Mouse (Mus musculus) cerebral cortex, adult 2 months (tissue): ENCODE data around the gene Top3b.

Experiments
- WGBS: fragments of 180-500 bp; shearing (Covaris S2); methylation state at CpG from one replicate; pipeline ENCODE4 v1.1.7; 2018; 5-methylcytosine and 5-hydroxymethylcytosine counted together

Gene Top3b

GRCm38 (mm10) chr16:16870617-16871331 lies at the start of gene Top3b, which contains the start of gene Vpreb1:
Top3b (plus strand) TSS chr16:16870736.
Vpreb1 (minus strand) TSS chr16:16870843.
- WGBS: under 1% methylated on average over 48 of the region's 49 CpGs

DNA sequence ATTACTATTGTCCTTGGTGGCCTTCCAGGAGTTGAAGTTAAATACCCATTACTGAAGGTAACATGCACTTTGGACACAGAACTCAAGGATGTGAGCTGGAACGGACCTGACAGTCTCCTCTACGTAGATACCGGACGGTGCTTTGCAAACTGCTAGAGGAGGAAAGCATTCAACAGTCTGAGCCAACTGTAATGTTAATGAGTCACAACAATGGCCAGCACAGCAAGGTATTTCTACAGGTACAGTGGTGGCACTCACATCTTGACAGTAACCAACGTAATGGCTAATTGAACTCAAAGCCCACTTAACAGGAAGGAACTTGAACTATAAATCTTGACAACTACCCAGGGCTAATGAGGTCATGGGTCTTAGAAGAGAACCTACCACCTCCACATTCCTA lies 45.1 kb upstream of the Top3b start:
- 57% methylated on average over 5 of the region's 5 CpGs for WGBS

DNA sequence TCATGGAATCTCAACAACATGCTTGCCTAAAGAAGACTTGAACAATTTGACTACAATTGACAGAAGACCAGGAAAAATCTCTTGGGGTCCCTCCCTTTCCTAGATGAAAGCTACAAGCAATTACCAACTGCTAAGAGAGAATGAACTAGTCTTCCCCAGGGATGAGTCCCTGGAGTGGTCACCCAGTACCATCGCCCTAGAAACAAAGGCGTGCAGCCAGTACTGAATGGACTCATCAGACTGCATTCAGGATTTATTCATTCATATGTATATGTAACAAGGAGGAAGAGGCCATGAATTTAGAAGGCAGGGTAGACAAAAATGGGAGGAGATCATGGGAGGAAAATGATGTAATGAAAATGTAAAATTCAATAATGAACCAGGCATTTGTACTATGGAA lies 44.3 kb upstream of the Top3b start:
- 82% methylated on average over 2 of the region's 2 CpGs for WGBS

DNA sequence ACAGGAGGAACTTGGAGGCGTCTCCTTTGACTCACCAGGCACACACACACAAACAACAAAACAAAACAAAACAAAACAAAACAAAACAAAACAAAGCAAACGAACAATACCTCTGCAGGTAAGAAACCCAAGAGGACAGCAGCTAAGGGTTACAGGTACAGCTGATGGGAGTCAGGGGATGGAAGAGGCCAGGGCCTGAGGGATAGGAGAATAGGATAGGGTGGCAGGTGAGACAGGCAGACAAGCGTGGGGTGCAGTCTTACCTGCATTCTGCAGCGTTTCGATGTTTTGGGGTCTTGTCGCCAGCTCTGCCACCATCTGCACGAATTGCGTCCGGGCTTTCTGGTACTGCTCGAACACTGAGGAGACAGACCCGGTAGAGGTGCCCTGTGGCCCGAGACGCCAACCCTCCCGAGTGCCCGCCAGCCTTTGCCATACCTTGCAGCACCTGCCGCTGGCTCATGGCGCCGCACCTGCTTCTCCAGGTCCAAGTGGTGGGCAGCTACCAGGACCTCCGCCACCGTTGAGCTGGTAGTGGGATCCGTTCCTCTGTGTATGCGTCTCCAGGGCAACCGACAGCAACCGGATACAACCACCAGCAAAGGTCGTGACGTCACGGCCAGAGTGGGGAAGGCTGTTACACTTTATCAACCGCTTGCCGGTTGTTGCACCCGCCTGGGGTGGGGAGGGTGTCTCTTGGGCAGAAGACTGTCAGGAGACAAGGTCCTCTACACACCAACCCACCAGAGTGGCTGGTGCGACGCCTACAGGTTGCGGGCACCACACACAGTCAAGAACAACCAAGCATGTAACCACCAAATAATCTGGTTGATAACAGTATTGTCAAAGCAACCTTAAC lies 41.5 kb upstream of the Top3b start, which contains the start of gene Spag6l:
TSS of gene Spag6l (minus strand) at position 700 of the 859 bp plus-strand sequence.
- 5% methylated on average over 33 of the region's 33 CpGs for WGBS

DNA sequence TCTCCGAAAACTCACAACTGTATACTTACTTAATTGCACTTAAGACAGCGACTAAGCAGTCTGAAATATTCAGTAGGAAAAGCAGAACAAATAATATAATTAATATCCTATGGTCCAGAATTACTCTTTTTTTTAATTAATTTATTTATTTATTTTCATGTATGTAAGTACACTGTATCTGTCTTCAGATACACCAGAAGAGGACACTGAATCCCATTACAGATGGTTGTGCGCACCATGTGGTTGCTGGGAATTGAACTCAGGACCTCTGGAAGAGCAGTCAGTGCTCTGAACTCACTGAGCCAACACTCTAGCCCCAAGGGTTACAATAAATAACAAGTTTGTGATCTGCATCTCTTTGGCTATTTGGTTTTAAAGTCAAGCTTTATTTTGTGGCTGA lies 40.9 kb upstream of the Top3b start:
- 86% methylated on average over 3 of the region's 3 CpGs for WGBS

DNA sequence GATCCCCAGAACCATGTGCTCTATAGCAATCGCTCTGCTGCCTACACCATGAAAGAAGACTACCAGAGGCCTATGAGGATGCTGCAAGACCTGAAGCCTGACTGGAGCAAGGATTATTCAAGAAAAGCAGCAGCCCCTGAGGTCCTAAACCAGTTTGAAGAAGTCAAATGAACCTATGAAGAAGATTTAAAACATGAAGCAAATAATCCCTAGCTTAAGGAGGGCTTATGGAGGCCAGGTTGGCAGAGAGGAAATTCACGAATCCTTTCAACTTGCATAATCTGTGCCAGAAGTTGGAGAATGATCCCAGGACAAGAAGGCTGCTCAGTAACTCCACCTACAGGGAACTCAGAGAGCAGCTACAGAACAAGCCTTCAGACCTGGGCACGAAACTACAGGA lies 18.1 kb upstream of the Top3b start:
- 87% methylated on average over 3 of the region's 3 CpGs for WGBS

- 23% methylated on average over 6 of the region's 6 CpGs for WGBS
Measured at GRCm38 (mm10) chr16:16854836-16855235, 15.7 kb upstream of the Top3b start.

GRCm38 (mm10) chr16:16855541-16855940 lies 15.0 kb upstream of the Top3b start:
- 88% methylated on average over 1 of the region's 1 CpGs for WGBS

DNA sequence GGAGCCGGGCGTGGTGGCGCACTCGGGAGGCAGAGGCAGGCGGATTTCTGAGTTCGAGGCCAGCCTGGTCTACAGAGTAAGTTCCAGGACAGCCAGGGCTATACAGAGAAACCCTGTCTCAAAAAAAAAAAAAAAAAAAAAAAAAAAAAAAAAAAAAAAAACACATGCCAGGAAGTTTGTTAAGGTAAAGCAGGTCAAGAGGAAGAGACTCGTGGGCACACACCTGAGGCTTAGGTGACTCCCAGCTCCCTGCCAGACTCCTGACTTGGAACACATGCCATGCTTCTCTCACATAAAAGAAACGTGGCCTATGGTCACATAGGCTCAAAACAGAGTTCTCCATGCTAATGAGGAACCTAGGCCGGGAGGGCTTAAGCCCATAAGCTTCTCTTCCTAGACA lies 14.5 kb upstream of the Top3b start:
- whole genome bisulfite sequencing: 68% methylated on average over 9 of the region's 9 CpGs

GRCm38 (mm10) chr16:16856731-16857476 lies 13.6 kb upstream of the Top3b start:
- WGBS: 88% methylated on average over 13 of the region's 13 CpGs

DNA sequence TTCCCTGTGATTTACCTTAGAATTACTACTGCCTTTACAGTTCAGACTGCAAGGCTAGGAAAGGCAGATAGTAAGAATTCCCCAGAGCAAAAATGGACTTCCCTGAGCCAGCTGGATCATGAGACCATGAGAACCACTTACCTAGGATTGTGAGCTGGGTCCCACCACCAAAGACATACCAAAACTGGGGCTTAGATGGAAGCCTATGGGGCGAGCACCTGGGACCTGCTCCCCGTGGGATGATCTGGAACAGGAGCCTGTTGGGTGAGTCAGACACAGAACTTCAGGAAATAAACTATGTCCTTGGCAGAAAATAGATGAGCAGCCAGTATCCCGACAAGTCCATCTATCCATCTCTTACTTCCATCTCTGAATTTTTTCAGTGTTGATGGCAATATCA lies 8.2 kb upstream of the Top3b start:
- 72% methylated on average over 3 of the region's 3 CpGs for WGBS

- WGBS: 76% methylated on average over 2 of the region's 2 CpGs
Measured at GRCm38 (mm10) chr16:16863978-16864377, 6.6 kb upstream of the Top3b start, which contains the start of gene Igll1. Igll1 (minus strand) TSS chr16:16863985.

GRCm38 (mm10) chr16:16865696-16866561 lies 4.6 kb upstream of the Top3b start:
- 51% methylated on average over 4 of the region's 5 CpGs for WGBS

- 35% methylated on average over 7 of the region's 7 CpGs for WGBS
Measured at GRCm38 (mm10) chr16:16870241-16870616, 307 bp upstream of the Top3b start.

GRCm38 (mm10) chr16:16879025-16879424 lies 8.5 kb downstream of the Top3b start:
- WGBS: 86% methylated on average over 5 of the region's 5 CpGs

- 90% methylated on average over 1 of the region's 1 CpGs for WGBS
Measured at GRCm38 (mm10) chr16:16888341-16888740, 17.8 kb downstream of the Top3b start.

DNA sequence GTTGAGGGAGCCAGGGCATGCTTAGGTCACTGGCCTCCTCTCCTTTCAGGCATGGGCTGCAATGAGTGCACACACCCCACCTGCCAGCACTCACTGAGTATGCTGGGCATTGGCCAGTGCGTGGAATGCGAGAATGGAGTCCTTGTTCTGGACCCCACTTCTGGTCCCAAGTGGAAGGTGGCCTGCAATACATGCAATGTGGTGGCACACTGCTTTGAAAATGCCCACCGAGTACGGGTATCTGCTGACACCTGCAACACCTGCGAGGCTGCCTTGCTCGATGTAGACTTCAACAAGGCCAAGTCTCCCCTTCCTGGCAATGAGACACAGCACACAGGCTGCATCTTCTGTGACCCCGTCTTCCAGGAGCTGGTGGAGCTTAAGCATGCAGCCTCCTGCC lies 21.8 kb downstream of the Top3b start:
- 93% methylated on average over 7 of the region's 7 CpGs for WGBS

GRCm38 (mm10) chr16:16896015-16896381 lies 25.5 kb downstream of the Top3b start:
- 13% methylated on average over 4 of the region's 4 CpGs for WGBS

GRCm38 (mm10) chr16:16896382-16897055 lies 26.0 kb downstream of the Top3b start, which contains the start of gene Ppm1f:
Ppm1f (plus strand) TSS chr16:16896469.
- WGBS: under 1% methylated on average over 29 of the region's 29 CpGs

DNA sequence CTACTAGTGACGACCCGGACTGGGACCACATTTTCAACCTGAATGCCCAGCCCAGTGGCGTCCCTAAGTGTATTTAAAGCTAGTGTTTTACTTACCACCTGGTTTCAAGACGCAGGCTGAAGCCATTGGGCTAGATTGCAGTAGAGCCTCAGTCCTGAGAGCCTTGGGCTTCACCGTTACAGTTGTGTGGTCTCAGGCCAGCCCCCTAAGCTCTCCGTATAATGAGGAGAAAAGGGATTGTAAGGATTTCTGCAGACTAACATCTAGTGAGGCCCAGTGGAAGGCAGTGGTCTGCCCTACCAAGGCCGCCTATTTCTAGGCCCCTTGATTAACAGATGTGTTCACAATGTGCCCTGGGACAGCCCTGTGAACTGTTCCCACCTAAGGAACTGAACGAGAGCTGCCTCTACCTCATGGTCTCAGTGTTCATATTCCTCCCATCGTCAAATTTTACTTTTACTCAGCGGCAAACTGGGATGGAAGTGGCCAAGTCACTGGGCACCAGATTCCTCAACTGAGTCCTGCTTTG lies 26.6 kb downstream of the Top3b start:
- 19% methylated on average over 10 of the region's 10 CpGs for WGBS
